Mouse (Mus musculus): ENCODE measurements around the gene Sorbs1. TPM values are rescaled to one million over a fixed set of nuclear protein-coding genes. Genes with fewer than 3 reads are reported as not detected.

The Sorbs1 gene
- polyA plus RNA-seq, 1 experiment from 2014 or later = 46.5 TPM

- H3K9ac ChIP-seq (ENCODE audit: low read depth, low read length) = no peak overlapping the region
- no peaks in the 10 kb centered on the region for H3K27me3 ChIP-seq (ENCODE audit: insufficient read depth, low read length)
- no peaks in the 10 kb centered on the region for H3K9me3 ChIP-seq (replicated peaks; ENCODE audit: low read length)
- no peak overlapping the region for H3K4me2 ChIP-seq (ENCODE audit: low read length)
- no peak overlapping the region for H3K4me3 ChIP-seq (replicated peaks; ENCODE audit: low read depth, low read length)
- H3K4me1 ChIP-seq (replicated peaks; ENCODE audit: insufficient read depth, low read length) = peaks cover 9% of the 10 kb centered on the region
- H3K27ac ChIP-seq = no peak overlapping the region
- TF ChIP-seq CTCF (IDR thresholded peaks at IDR 0.05; ENCODE audit: low read depth) = no peak
- no peak for ATAC-seq (replicated peaks; ENCODE audit: low FRiP score, low read depth)
- 60% methylated on average over 13 of the region's 13 CpGs for WGBS
- no peaks in the 10 kb centered on the region for H3K36me3 ChIP-seq (ENCODE audit: insufficient read depth, low read length)
- no peak for DNase-seq (ENCODE audit: low spot score)
Measured at GRCm38 (mm10) chr19:40510387-40511099, 3.0 kb downstream of the Sorbs1 start.

GRCm38 (mm10) chr19:40509274-40509673 is 4.3 kb downstream of the Sorbs1 start:
- TF ChIP-seq CTCF (IDR thresholded peaks at IDR 0.05; ENCODE audit: low read depth) = peak; percentile 19; the same call in 1 of the 2 replicates
- Histone ChIP-seq H3K9me3 (replicated peaks; ENCODE audit: low read length) (no peaks in the 10 kb centered on the region), H3K27ac (no peak overlapping the region), H3K9ac (ENCODE audit: low read depth, low read length) (no peak overlapping the region), H3K27me3 (ENCODE audit: insufficient read depth, low read length) (no peaks in the 10 kb centered on the region), H3K4me2 (ENCODE audit: low read length) (no peak overlapping the region), H3K4me3 (replicated peaks; ENCODE audit: low read depth, low read length) (no peak overlapping the region), H3K36me3 (ENCODE audit: insufficient read depth, low read length) (no peaks in the 10 kb centered on the region), H3K4me1 (replicated peaks; ENCODE audit: insufficient read depth, low read length) (peaks cover 9% of the 10 kb centered on the region)
- 61% methylated on average over 2 of the region's 2 CpGs for WGBS
- no peak for DNase-seq (ENCODE audit: low spot score)
- no peak for ATAC-seq (replicated peaks; ENCODE audit: low FRiP score, low read depth)

- H3K9ac ChIP-seq (ENCODE audit: low read depth, low read length) = no peak overlapping the region
- H3K36me3 ChIP-seq (ENCODE audit: insufficient read depth, low read length) = no peaks in the 10 kb centered on the region
- H3K4me3 ChIP-seq (replicated peaks; ENCODE audit: low read depth, low read length) = no peak overlapping the region
- TF ChIP-seq CTCF (IDR thresholded peaks at IDR 0.05; ENCODE audit: low read depth) = no peak
- WGBS = 28% methylated on average over 2 of the region's 2 CpGs
- DNase-seq (ENCODE audit: low spot score) = no peak
- H3K4me2 ChIP-seq (ENCODE audit: low read length) = no peak overlapping the region
- no peaks in the 10 kb centered on the region for H3K9me3 ChIP-seq (replicated peaks; ENCODE audit: low read length)
- no peaks in the 10 kb centered on the region for H3K27me3 ChIP-seq (ENCODE audit: insufficient read depth, low read length)
- H3K27ac ChIP-seq = no peak overlapping the region
- no peak for ATAC-seq (replicated peaks; ENCODE audit: low FRiP score, low read depth)
- H3K4me1 ChIP-seq (replicated peaks; ENCODE audit: insufficient read depth, low read length) = peaks cover 9% of the 10 kb centered on the region
Measured at GRCm38 (mm10) chr19:40508851-40509250, 4.7 kb downstream of the Sorbs1 start.

- Histone ChIP-seq H3K4me1 (replicated peaks; ENCODE audit: insufficient read depth, low read length) (peaks cover 5% of the 10 kb centered on the region), H3K27me3 (ENCODE audit: insufficient read depth, low read length) (no peaks in the 10 kb centered on the region), H3K9ac (ENCODE audit: low read depth, low read length) (no peak overlapping the region), H3K27ac (no peak overlapping the region), H3K4me2 (ENCODE audit: low read length) (no peak overlapping the region), H3K4me3 (replicated peaks; ENCODE audit: low read depth, low read length) (no peak overlapping the region), H3K36me3 (ENCODE audit: insufficient read depth, low read length) (no peaks in the 10 kb centered on the region), H3K9me3 (replicated peaks; ENCODE audit: low read length) (no peaks in the 10 kb centered on the region)
- ATAC-seq (replicated peaks; ENCODE audit: low FRiP score, low read depth) = no peak
- no peak for DNase-seq (ENCODE audit: low spot score)
- no peak for TF ChIP-seq CTCF (IDR thresholded peaks at IDR 0.05; ENCODE audit: low read depth)
- WGBS = 88% methylated on average over 3 of the region's 3 CpGs
Measured at GRCm38 (mm10) chr19:40506965-40507364, 6.6 kb downstream of the Sorbs1 start.

- TF ChIP-seq CTCF (IDR thresholded peaks at IDR 0.05; ENCODE audit: low read depth) = no peak
- WGBS = 75% methylated on average over 7 of the region's 7 CpGs
- H3K4me1 ChIP-seq (replicated peaks; ENCODE audit: insufficient read depth, low read length) = peaks cover 5% of the 10 kb centered on the region
Measured at GRCm38 (mm10) chr19:40504336-40504735, 9.2 kb downstream of the Sorbs1 start.

GRCm38 (mm10) chr19:40499940-40500737 is 13.4 kb downstream of the Sorbs1 start:
- Histone ChIP-seq H3K4me2 (ENCODE audit: low read length) (no peak overlapping the region), H3K4me3 (replicated peaks; ENCODE audit: low read depth, low read length) (no peak overlapping the region), H3K9ac (ENCODE audit: low read depth, low read length) (no peak overlapping the region), H3K36me3 (ENCODE audit: insufficient read depth, low read length) (no peaks in the 10 kb centered on the region), H3K27me3 (ENCODE audit: insufficient read depth, low read length) (no peaks in the 10 kb centered on the region), H3K4me1 (replicated peaks; ENCODE audit: insufficient read depth, low read length) (peaks cover 7% of the 10 kb centered on the region), H3K9me3 (replicated peaks; ENCODE audit: low read length) (no peaks in the 10 kb centered on the region), H3K27ac (peak overlapping the region; percentile 66; the same call in 1 of the 2 replicates)
- peak; percentile 64 for ATAC-seq (replicated peaks; ENCODE audit: low FRiP score, low read depth)
- no peak for DNase-seq (ENCODE audit: low spot score)
- TF ChIP-seq CTCF (IDR thresholded peaks at IDR 0.05; ENCODE audit: low read depth) = no peak
- WGBS = 69% methylated on average over 11 of the region's 11 CpGs

More at GRCm38 (mm10) chr19:40504336-40504735, 9.2 kb downstream of the Sorbs1 start:
- H3K4me3 ChIP-seq (replicated peaks; ENCODE audit: low read depth, low read length) = no peak overlapping the region
- no peak for DNase-seq (ENCODE audit: low spot score)
- H3K9ac ChIP-seq (ENCODE audit: low read depth, low read length) = no peak overlapping the region
- H3K4me2 ChIP-seq (ENCODE audit: low read length) = no peak overlapping the region
- no peak overlapping the region for H3K27ac ChIP-seq
- no peaks in the 10 kb centered on the region for H3K36me3 ChIP-seq (ENCODE audit: insufficient read depth, low read length)
- H3K27me3 ChIP-seq (ENCODE audit: insufficient read depth, low read length) = no peaks in the 10 kb centered on the region
- H3K9me3 ChIP-seq (replicated peaks; ENCODE audit: low read length) = no peaks in the 10 kb centered on the region
- ATAC-seq (replicated peaks; ENCODE audit: low FRiP score, low read depth) = no peak
